Mouse (Mus musculus) forelimb bud, embryonic 11.5 days (tissue): ENCODE measurements at regions not wholly inside any gene's neighbourhood (a gene's known extent, or its start where the extent isn't known, plus 50 kb on each side); places are given as distances from the start of the nearest gene placed in this dataset.

Experiments used
- DNase-seq: peaks from one replicate; pipeline ENCODE4 v3.0.0-alpha.2; 2012; ENCODE audit warnings: low read depth, low spot score

DNA sequence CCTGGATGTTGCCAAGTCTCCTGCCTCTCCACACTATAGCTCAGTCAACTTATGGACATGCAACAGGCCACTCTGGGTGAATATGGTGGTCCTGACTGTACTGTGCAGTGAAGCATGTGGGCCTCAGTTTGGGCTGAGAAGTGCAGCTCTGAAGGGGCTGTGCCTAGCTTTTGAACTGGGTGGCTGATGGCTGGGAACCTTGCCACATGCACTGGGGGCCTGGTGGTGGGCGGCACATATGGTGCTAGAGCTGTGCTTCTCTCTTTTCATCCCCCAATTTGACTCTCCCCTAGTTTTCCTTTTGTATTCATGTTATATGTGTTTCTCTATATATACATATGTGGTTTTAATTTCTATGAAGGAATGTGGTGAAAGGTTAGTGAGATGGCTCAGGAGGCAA lies 2144.2 kb upstream of the Lrrc6 start:
- no peak for DNase-seq

GRCm38 (mm10) chr15:68635633-68636032 lies 2134.9 kb upstream of the Lrrc6 start:
- no peak for DNase-seq

DNA sequence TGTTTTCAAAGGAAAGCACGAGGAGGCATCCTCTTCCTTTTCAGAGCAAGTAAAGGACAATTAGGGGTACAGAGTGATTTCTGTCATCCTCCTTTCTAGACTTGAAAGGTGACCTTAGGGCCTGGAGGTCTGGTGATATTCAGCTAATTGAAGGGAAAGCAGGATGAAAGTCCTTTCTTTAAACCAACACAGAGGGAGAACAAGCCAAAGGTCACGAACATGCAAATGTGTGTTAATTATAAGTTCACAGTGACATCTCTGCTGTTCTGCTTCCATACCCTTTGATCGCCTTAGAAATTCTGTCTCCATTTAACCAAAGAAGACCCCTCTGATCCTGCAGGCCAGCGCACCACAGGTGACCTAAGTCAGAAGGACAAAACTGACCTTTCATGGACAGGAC lies 2126.3 kb upstream of the Lrrc6 start:
- no peak for DNase-seq

- DNase-seq = no peak
Measured at GRCm38 (mm10) chr15:68624831-68625230, 2124.1 kb upstream of the Lrrc6 start.

DNA sequence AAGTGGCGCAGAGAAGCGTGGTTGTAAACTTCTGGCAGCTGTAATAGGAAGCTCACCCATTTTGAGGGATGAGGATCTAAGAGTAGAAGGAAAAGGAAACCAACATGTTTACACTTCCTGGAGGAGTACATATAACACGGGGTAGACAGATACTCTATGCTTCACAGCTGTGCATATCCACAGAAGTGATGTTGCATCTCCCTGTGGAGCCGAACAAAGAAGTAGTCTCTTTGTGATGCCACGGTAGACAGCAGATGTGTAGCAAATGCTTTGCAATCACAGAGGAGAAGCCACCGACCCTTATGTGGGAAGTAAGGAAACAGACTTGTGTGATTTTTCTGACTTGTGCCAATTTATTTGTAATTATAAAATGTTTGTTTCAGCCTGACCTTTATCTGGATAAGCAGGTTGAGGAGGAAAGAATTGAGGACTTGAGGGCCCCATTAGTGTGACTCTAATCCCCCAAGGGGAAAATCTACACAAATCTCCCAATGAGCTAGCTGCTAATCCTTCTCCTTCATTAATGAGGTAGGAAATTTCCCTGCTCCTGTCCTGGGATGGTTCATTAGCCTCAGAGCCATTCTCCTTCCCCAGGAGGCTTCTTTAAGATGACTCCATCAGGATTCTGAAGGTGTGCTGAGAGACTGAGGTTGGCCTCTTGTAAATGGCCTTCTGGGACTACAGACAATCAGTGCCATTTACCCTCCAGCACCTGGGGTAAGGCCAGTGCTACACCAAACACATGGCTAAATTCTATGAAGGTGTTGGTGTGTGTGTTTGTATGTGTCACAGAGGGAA lies 2119.9 kb upstream of the Lrrc6 start:
- no peak for DNase-seq

GRCm38 (mm10) chr15:68606110-68606791 lies 2105.5 kb upstream of the Lrrc6 start:
- DNase-seq = no peak

- no peak for DNase-seq
Measured at GRCm38 (mm10) chr15:68605478-68605877, 2104.8 kb upstream of the Lrrc6 start.

- no peak for DNase-seq
Measured at GRCm38 (mm10) chr15:68582177-68582576, 2081.5 kb upstream of the Lrrc6 start.

GRCm38 (mm10) chr15:68579486-68579885 lies 2078.8 kb upstream of the Lrrc6 start:
- no peak for DNase-seq

DNA sequence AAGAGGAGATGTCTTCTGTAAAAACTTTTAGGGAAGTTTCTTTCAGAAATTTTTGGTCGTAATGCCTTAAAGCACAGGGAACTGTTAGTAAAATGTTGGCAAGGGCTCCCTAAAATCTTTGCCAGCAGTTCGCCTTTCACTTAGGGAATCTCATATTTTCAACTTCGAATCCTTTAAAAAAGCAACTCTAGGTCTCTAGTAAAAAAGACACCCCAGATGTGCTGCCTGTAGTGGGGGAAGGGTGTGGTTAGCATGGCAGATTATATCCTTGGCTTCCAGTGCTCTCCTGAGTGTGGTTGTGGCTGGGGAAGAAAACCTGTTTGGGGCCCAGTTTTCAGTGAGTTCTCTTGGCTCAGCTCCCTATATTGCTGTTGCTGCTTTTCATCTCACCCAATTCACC lies 2059.9 kb upstream of the Lrrc6 start:
- DNase-seq = no peak

DNA sequence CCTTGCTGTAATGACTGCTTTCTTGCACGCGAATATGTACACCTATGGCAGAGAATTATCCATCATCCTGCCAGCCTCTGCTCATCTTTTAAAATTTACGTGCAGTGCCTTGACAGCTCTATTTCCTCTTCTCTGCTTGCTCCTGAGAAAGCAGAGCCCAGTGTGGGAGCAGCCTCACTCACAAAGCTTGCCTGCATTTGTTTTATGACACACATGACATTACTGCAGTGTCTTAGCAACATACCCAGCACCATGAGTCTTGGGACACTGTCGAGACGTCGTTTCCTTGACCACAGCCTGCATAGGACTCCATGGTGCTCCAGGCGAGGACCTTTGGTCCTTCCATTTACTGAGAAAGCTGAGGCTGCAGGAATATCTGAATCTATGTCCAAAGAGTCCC lies 2055.4 kb upstream of the Lrrc6 start:
- no peak for DNase-seq

- DNase-seq = no peak
Measured at GRCm38 (mm10) chr15:68536055-68536325, 2035.3 kb upstream of the Lrrc6 start.

GRCm38 (mm10) chr15:68535297-68536054 lies 2034.8 kb upstream of the Lrrc6 start:
- no peak for DNase-seq

GRCm38 (mm10) chr15:68520759-68521158 lies 2020.0 kb upstream of the Lrrc6 start:
- no peak for DNase-seq

GRCm38 (mm10) chr15:68512431-68512830 lies 2011.7 kb upstream of the Lrrc6 start:
- no peak for DNase-seq

DNA sequence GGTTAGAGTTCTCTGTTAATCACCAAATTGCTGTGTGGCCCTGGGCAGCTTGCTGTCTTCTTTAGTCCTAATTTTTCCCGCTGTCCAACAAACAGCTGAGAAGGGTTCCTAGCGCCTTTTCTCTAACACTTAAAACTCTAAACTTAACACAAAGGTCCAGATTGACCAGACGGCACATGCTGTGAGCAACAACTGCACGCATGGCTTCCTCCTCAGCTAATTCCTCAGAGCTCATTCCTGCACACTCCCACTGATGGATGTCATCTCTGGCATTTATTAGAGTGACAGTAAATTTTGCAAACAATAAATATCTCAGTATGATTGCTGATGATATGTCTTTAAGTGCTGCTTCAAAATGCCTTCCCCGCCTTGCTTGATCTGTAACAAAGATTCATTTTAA lies 2007.5 kb upstream of the Lrrc6 start:
- DNase-seq = no peak

GRCm38 (mm10) chr15:68506093-68506492 lies 2005.4 kb upstream of the Lrrc6 start:
- no peak for DNase-seq

DNA sequence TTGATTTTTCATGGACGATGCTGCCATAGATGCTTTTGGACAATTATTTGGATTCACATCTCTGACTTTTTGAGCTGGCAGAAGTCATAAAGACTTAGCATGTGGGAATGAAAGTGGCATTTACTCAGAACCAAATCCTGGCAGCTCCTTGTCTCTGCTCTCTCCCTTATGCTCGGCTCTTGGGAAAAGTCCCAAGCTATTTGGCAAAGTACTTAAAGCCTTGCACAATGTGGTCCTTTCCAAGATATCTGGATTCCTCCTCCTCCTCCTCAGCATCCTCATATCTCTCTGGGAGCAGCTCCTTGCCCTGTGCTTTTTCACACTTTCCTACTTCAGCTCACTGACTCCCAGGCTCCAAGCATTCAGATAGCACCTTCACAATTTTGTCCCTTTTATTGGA lies 1995.7 kb upstream of the Lrrc6 start:
- DNase-seq = no peak

GRCm38 (mm10) chr15:68484789-68485188 lies 1984.1 kb upstream of the Lrrc6 start:
- no peak for DNase-seq

- DNase-seq = no peak
Measured at GRCm38 (mm10) chr15:68477745-68478144, 1977.0 kb upstream of the Lrrc6 start.

GRCm38 (mm10) chr15:68471928-68472327 lies 1971.2 kb upstream of the Lrrc6 start:
- no peak for DNase-seq

GRCm38 (mm10) chr15:68462851-68463250 lies 1962.1 kb upstream of the Lrrc6 start:
- no peak for DNase-seq

- no peak for DNase-seq
Measured at GRCm38 (mm10) chr15:68457239-68457638, 1956.5 kb upstream of the Lrrc6 start.
